Mouse (Mus musculus) gastrocnemius, adult 2 months (tissue): ENCODE measurements at regions not wholly inside any gene's neighbourhood (a gene's known extent, or its start where the extent isn't known, plus 50 kb on each side); places are given as distances from the start of the nearest gene placed in this dataset.

ENCODE experiments used
- DNase-seq: peaks from one replicate; pipeline ENCODE4 v3.0.0; 2022
- H3K27ac ChIP-seq: fragments of 200-600 bp; 2 replicates; pipeline ENCODE4 v1.8.1; 2022; ENCODE audit warnings: mild to moderate bottlenecking
- H3K4me3 ChIP-seq: fragments of 200-600 bp; 2 replicates; pipeline ENCODE4 v1.8.1; 2022; ENCODE audit warnings: mild to moderate bottlenecking, moderate library complexity
- CTCF ChIP-seq: fragments of 200-600 bp; IDR thresholded peaks from 2 replicates; pipeline ENCODE4 v1.8.1; 2022; ENCODE audit warnings: antibody characterized with exemption, mild to moderate bottlenecking, moderate library complexity
- intact Hi-C: fragments of 180-260 bp; cut with DNase I; formaldehyde crosslinking; loops from one replicate; pipeline ENCODE4 v1.15.1; 2025

DNA sequence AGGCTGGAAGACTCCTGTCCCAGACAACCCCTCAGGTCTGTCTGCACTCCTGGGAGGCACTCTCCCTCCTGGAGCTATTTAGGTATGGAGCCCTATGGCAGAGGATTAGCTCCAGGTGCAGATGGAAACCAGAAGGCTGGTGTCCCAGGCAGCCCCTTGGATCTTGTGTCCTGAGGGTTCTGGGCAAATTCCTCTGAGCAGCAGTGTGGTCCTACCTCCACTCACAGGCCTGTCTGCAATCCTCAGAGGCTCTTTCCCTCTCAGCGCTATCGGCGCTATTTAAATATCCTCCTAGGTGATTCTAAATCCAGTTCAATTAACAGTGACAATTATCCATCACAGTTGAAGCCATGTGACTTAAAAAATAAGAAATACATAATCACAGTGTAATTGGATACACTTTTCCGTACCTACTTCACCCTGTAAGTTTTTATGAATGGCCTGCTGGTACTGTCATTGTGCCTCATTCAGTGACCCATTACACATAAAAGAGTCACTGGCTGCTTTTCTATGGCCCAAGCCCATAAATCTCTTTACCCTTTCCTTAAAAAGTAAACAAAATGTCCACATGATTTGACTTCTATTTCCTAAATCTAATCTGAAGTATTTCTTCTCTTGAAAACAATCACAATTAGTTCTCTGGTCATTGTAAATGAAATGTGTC lies 413.3 kb downstream of the Phf3 start:
- Histone ChIP-seq H3K4me3 (no peak overlapping the region), H3K27ac (no peak overlapping the region)
- TF ChIP-seq CTCF, result no peak
- intact Hi-C loops, result no loop called here
- DNase-seq, result no peak

DNA sequence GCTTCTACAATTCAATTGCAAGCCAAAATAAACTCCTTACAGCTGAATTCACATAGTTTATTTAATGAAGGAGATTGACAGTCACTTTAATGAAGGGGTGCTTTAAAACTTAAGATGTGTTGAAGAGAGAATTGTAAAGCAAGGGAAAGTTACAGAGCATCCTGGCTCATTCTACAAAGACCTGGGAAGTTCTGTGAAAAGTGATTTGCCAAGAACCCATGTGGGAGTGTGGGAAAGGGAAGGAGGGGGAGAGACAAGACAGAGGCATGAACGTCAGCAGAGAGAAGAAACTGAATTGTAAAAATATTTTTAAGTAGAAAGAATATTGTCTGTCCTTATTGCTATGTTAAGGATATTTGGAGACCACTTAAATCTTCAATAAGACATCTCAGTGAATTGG lies 435.8 kb downstream of the Phf3 start:
- no peak for TF ChIP-seq CTCF
- no peak for DNase-seq
- H3K27ac ChIP-seq, result no peak overlapping the region
- H3K4me3 ChIP-seq, result no peak overlapping the region
- intact Hi-C loops, result no loop called here

DNA sequence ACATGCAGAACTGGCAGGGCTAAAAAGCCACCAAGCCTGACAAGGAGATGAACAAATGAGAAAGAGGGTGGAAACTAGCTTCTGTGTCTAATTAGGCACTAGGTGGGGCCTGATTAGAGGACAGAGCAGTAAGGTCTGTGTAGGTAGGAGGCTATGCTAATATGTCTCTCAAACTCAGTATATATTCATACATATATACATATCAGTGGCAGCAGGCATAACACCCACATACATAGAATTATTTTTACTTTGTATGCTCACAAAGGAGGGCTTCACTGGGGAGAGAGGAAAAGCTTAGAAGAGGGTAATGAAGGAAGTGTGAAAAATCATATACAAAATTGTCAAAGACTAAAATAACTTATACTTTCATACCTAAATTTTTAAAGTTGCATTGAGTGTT lies 457.1 kb downstream of the Phf3 start:
- no peak for DNase-seq
- intact Hi-C loops, result no loop called here
- Histone ChIP-seq H3K27ac (no peak overlapping the region), H3K4me3 (no peak overlapping the region)
- TF ChIP-seq CTCF, result no peak

DNA sequence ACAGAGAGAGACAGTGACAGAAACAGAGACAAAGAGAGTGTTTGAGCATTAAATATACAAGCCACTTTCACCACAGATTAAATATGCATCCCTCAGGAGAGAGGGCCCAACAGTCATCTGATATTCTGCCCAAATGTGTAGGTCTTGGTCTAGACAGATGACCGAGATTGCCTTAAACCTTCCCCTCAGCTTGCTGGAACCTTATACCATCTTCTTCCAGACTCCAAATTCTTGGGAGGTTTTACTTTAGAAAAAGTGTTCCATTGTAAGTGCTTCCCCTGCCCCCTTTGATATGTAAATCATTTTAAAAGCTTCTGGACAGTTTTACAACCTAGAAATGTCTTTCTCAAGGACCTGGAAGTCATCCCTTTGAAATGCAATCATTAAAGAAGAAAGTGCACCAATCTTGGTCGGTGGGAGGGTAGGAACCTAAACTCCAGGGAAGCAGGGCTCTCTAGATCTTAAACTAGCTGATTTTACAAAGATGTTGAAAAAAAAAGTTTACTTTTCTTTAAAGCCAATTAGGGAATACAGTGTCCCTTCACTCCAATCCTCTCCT lies 458.8 kb downstream of the Phf3 start:
- Histone ChIP-seq H3K27ac (no peak overlapping the region), H3K4me3 (no peak overlapping the region)
- intact Hi-C loops, result no loop called here
- DNase-seq, result no peak
- TF ChIP-seq CTCF, result no peak
